Mouse (Mus musculus) thymus, postnatal 4 days (tissue): ENCODE measurements around the gene Neu3.

Source experiments
- DNase-seq: peaks from one replicate; pipeline ENCODE4 v3.0.0; 2021

Gene Neu3

GRCm38 (mm10) chr7:99828083-99828570 is at the start of gene Neu3:
Neu3 (minus strand) TSS chr7:99828417.
- peak; percentile 99 for DNase-seq

DNA sequence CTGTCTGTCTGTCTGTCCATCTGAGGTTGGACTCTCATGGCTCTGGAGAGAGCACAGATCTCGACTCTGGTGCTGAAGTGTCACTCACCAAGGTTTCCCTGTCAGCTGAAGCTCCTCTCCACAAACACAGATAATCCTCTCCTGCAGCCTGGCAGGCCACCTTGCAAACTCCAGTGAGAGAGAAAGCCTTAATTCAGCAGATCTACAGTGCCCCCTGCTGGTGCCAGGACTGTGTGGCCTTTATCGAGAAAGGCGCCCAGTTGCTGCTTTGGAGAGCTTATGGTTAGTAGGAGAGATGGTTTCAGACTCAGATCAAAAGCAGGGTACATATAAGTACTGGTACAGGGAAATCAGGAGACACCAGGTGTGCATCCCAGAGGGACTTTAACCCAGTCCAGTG is 48.1 kb upstream of the Neu3 start:
- peak; percentile 94 for DNase-seq

- peak; percentile 58 for DNase-seq
Measured at GRCm38 (mm10) chr7:99875891-99876290, 47.7 kb upstream of the Neu3 start.

GRCm38 (mm10) chr7:99873965-99874364 is 45.7 kb upstream of the Neu3 start:
- DNase-seq, result no peak

- no peak for DNase-seq
Measured at GRCm38 (mm10) chr7:99869296-99869695, 41.1 kb upstream of the Neu3 start.

GRCm38 (mm10) chr7:99865219-99865618 is 37.0 kb upstream of the Neu3 start:
- no peak for DNase-seq

GRCm38 (mm10) chr7:99864241-99865028 is 36.2 kb upstream of the Neu3 start:
- no peak for DNase-seq

DNA sequence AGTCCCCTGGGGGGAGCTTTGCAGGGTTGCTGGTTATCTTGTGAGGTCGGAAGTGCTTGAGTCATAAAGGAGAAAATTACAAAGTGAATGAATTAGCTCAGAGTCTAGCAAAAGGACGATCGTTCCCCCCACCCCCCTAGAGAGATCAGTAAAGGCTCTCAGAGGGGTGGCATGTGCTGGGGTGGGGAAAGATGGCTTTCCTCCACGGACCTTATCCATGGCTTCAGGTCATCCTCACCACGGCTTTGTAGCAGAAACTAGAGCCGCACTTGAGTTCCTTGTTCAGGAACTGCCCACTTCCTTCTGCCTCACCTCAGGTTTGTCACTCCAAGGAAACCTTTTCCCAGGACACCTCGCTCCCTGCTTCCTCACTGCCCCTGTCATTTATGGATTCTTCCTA is 35.1 kb upstream of the Neu3 start, which contains the start of gene Spcs2:
Gene Spcs2 (minus strand): TSS at position 101 of the 400 bp plus-strand sequence.
- no peak for DNase-seq

DNA sequence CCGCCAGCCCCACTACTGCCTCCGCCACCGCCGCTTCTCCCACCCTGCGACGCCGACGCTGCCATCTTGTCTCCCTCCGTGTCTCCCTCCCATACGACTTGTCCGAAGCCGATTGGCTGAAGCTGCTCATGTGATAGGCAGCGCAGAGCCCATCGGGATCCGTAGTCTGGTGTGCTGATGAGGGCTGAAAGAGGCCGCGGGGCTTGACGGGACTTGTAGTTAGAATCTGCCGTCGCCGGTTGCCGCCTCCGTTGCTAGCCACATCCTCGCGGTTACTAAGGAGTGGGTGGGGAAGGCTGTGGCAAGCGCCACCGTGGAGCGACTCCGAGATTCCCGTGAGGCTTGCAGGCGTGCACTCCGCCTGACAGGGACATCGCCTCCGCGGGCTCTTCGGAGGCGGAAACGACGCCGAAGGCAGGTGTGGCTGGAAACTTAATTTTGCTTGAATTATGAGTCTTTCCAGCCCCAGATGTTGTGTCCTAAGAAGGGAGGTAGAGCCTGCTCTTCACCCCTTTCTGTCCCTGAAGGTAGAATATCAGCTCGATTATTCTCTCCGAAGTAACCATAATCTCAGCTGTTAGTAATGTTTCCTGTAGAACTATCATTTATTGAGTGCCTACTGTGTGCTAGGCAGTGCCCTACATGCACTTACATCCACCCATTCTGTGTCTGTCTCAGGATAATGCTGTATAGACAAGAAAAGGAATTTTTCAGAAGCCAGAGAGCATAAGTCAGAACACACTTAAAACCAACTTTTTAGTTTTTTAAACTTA is 30.8 kb upstream of the Neu3 start, which contains the start of gene Xrra1:
Gene Xrra1 (plus strand): TSS at position 304 of the 773 bp plus-strand sequence.
- DNase-seq, result peak; percentile 93

DNA sequence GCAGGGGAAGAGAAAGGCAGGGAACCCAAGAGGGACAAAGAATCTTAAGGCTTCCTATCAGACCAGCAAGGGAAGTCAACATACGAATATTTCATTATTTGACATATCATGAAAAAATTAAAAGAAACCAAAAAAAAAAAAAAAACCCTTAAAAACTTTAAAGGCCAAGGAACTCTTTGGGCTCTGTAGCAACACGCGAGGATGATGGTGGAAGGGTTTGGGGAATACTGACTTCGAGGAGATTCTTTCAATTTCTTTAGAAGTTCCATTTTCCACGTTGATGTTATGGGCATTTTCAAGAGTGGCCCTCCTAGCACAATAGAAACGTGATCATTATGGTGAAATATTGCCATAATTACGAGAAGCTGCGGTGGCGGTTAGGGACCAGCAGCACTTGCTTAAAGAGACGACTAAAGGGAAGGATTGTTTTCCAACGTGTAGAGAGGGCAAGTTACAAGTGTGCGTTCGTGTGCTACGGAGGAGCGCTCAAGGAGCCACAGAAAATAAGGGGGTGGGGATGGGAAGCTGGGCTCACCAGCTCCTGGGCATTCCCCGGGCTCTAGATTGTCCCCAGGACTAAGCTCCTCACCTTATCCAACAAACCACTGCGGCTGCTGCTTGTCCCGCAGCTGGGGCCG is 30.1 kb upstream of the Neu3 start:
- no peak for DNase-seq

GRCm38 (mm10) chr7:99856266-99856861 is 28.1 kb upstream of the Neu3 start:
- DNase-seq, result peak; percentile 60

DNA sequence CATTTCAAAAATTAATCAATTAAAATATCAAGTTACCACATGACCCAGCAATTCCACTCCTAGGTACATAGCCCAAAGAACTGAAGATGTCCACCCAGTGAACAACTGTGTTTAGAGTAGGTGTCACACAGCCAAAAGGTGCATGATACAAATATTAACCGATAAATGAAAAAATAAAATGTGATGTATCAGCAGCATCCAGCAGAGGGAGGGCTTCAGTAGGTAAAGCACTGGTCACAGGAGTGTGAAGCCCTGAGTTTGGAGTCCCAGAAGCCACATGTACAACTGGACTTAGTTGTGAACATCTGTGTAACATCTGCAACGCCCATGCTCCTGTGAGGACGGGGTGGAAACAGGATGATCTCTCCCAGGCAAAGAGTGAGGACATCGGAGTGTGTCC is 26.1 kb upstream of the Neu3 start:
- no peak for DNase-seq

DNA sequence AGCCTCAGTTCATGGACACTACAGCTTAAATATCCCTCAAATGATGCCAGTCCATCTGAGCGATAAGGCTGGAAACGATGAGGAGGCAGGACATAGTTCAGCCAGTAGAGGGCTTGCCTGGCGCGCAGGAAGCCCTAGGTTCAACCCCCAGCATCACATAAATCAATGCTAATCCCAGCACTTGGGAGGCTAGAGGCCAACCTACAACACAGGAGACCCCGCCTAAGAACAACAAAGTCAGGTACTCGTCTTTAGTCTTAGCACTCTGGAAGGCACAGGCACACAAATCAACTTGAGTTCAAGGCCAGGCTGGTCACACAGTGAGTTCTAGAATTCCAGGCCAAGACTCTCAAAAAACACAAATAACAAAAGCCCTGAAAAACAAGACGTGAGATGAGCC is 25.1 kb upstream of the Neu3 start:
- DNase-seq, result no peak

GRCm38 (mm10) chr7:99851618-99852017 is 23.4 kb upstream of the Neu3 start:
- DNase-seq, result no peak

DNA sequence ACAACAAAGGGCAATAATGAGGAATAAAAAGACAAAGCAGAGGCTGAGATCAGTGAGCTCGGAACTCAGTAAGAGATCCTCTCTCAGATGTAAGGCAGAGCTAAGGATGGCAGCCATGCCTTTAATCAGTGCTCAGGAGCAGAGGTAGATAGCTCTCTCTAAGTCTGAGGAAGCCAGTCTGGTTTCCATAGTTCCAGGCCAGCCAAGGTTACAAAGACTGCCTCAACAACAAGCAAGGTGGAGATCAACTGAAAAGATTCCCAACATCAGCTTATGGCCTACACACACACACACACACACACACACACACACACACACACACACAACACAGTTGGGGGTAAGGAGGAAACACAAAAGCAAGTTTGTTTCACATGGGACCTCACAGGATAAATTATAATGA is 22.9 kb upstream of the Neu3 start:
- DNase-seq, result no peak

GRCm38 (mm10) chr7:99850534-99850933 is 22.3 kb upstream of the Neu3 start:
- DNase-seq, result no peak

- no peak for DNase-seq
Measured at GRCm38 (mm10) chr7:99845533-99846236, 17.5 kb upstream of the Neu3 start.

DNA sequence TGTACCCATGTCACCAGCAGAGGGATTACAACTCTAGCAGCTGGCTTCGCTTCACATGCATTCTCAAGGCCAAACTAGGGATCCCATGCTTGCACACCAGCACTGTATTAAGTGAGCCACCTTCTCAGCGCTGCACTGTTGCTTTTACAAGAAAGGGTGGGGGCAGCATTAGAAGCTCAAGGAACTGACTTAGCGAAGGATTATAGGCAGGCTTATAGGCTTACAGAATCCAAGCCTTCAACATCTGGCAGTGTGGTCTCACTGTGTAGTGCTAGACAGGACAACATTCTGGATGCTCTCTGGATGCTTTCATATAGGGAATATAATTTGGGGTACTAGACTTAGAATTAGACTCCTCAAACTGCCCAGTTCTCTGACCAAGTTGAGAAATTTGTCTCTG is 10.0 kb upstream of the Neu3 start:
- no peak for DNase-seq

DNA sequence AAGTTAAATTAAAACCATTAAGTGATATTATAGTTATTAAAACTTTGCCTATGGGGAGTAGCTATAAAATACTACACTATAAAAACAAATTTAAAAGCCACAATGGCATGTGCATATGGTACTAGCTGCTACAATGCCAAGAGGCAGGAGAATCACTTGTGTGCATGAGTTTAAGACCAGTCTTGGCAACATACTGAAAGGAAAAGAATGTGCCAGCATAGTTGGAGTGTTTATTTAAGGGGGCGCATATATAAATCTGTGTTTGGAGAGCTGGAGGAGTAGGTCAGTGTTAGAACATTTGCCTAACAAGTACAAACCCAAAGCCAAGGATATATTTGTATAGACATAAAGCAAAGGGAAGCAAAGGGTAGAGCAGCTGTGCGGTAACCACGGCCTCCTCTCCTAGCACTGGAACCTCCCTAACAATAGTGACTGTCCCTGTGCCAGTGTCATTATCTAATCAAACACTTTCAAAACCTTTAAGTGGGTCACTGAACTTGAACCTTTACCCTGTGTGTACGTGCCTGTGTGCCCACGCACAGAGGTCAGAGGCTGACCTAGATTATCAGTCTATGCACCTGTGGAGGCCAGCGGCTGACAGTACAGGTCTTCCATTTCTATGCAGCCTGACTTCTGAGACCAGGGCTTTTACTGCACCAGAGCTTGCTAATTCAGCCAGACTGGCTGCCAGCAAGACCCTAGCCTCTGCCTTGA is 9.3 kb upstream of the Neu3 start:
- no peak for DNase-seq

- DNase-seq, result no peak
Measured at GRCm38 (mm10) chr7:99836781-99837180, 8.6 kb upstream of the Neu3 start.

DNA sequence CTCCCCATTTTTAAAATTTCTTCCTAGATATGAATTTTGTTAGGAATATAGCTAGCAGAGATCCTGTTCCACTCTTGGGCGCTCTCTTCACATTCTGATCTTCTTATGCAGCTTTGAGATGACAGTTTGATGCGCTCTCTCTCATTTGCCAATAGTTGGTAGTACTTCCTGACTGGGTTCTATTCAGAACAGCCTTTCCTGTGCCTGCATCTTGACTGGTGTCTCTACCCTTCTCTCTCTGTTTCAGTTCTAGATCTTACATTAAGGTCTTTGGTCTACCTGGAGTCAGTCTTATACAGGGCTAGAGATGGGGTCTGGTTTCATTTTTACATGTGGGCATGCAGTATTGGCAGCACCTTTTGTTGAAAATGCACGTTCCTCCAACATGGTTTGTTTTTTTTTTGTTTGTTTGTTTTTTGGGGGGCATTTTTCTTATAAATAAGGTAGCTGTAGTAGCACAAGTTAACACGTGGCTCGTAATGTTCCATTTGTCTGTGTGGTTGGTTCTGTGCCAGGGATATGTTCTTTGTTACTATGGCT is 6.2 kb upstream of the Neu3 start:
- no peak for DNase-seq
